Mouse (Mus musculus): ENCODE data around the gene Fam166a. TPM values are rescaled to one million over a fixed set of nuclear protein-coding genes. Genes with fewer than 3 reads are reported as not detected.
"Not testable (repeated sequence)": the region's sequence is repeated elsewhere in the genome, so short reads cannot be mapped to it uniquely, and the experiment has no call there.

Gene Fam166a
- total RNA-seq, 2 experiments from 2014 or later: not detected

- peak; percentile 61 to 62 for DNase-seq (ENCODE audit: low spot score in 2 of 2)
These were observed 22.3 kb downstream of the Fam166a start for GRCm38 (mm10) chr2:25240723-25241437.

- DNase-seq (ENCODE audit: low spot score in 2 of 2): no peak
These were observed 22.9 kb downstream of the Fam166a start for GRCm38 (mm10) chr2:25241438-25241775.

- DNase-seq (ENCODE audit: low spot score in 2 of 2): no peak
These were observed 23.6 kb downstream of the Fam166a start, which contains the start of the genes Rnf208 and Cysrt1 for GRCm38 (mm10) chr2:25242101-25242506. Gene Rnf208, plus strand, starts transcription at chr2:25242255. Gene Cysrt1, minus strand, starts transcription at chr2:25242452.

GRCm38 (mm10) chr2:25243342-25243741 lies 24.8 kb downstream of the Fam166a start:
- DNase-seq (ENCODE audit: low spot score in 2 of 2): no peak

GRCm38 (mm10) chr2:25244144-25244543 lies 25.6 kb downstream of the Fam166a start:
- DNase-seq (ENCODE audit: low spot score in 2 of 2): no peak

GRCm38 (mm10) chr2:25246183-25247072 lies 27.9 kb downstream of the Fam166a start, which contains the start of gene AL732309.1:
Gene AL732309.1, minus strand, starts transcription at chr2:25246863.
- DNase-seq (ENCODE audit: low spot score in 2 of 2): no peak

GRCm38 (mm10) chr2:25252331-25252730 lies 33.8 kb downstream of the Fam166a start:
- DNase-seq (ENCODE audit: low spot score in 2 of 2): no peak

- DNase-seq (ENCODE audit: low spot score in 2 of 2): peak; percentile 89 to 90
These were observed 36.8 kb downstream of the Fam166a start, which contains the start of gene Tmem203 for GRCm38 (mm10) chr2:25255284-25255779. Gene Tmem203, plus strand, starts transcription at chr2:25255439.

- DNase-seq (ENCODE audit: low spot score in 2 of 2): not testable (repeated sequence)
These were observed 38.0 kb downstream of the Fam166a start for GRCm38 (mm10) chr2:25256443-25257109.

- DNase-seq (ENCODE audit: low spot score in 2 of 2): not testable (repeated sequence)
These were observed 38.7 kb downstream of the Fam166a start for GRCm38 (mm10) chr2:25257250-25257649.

GRCm38 (mm10) chr2:25258887-25259286 lies 40.3 kb downstream of the Fam166a start:
- no peak for DNase-seq (ENCODE audit: low spot score in 2 of 2)

GRCm38 (mm10) chr2:25261870-25262269 lies 43.3 kb downstream of the Fam166a start:
- no peak for DNase-seq (ENCODE audit: low spot score in 2 of 2)

GRCm38 (mm10) chr2:25262291-25262767 lies 43.8 kb downstream of the Fam166a start, which contains the start of gene Tprn:
Gene Tprn, plus strand, starts transcription at chr2:25262618.
- peak; percentile 83 to 88 for DNase-seq (ENCODE audit: low spot score in 2 of 2)

GRCm38 (mm10) chr2:25262795-25263622 lies 44.5 kb downstream of the Fam166a start:
- DNase-seq (ENCODE audit: low spot score in 2 of 2): peak; percentile 31 to 43

- DNase-seq (ENCODE audit: low spot score in 2 of 2): no peak
These were observed 45.2 kb downstream of the Fam166a start for GRCm38 (mm10) chr2:25263623-25264285.

- DNase-seq (ENCODE audit: low spot score in 2 of 2): no peak
These were observed 45.7 kb downstream of the Fam166a start for GRCm38 (mm10) chr2:25264286-25264660.

- no peak for DNase-seq (ENCODE audit: low spot score in 2 of 2)
These were observed 46.3 kb downstream of the Fam166a start for GRCm38 (mm10) chr2:25264851-25265250.

GRCm38 (mm10) chr2:25265897-25266656 lies 47.5 kb downstream of the Fam166a start:
- DNase-seq (ENCODE audit: low spot score in 2 of 2): no peak

- no peak for DNase-seq (ENCODE audit: low spot score in 2 of 2)
These were observed 48.2 kb downstream of the Fam166a start for GRCm38 (mm10) chr2:25266720-25267119.

All from adrenal gland, adult 18-20 months (tissue).